Mouse (Mus musculus) gastrocnemius, postnatal 10 days (tissue): ENCODE measurements around the gene Foxd4. TPM values are rescaled to one million over a fixed set of nuclear protein-coding genes. Genes with fewer than 3 reads are reported as not detected.

Source experiments
- DNase-seq: peaks from one replicate; pipeline ENCODE4 v3.0.0; 2021; ENCODE audit warnings: mixed read lengths
- long read RNA-seq, 2 experiments: library from polyadenylated mRNA; stranded (forward); transcript quantifications; one replicate each; pipeline ENCODE4 v2.0.0; 2021
- total RNA-seq, 2 experiments: library from RNA; stranded (reverse); gene quantifications; 2 replicates each; pipeline ENCODE4 v1.2.3; 2021

Foxd4 gene
- total RNA-seq: not detected
- long read RNA-seq, experiment 1: 0 reads
- long read RNA-seq, experiment 2: 0 reads

DNA sequence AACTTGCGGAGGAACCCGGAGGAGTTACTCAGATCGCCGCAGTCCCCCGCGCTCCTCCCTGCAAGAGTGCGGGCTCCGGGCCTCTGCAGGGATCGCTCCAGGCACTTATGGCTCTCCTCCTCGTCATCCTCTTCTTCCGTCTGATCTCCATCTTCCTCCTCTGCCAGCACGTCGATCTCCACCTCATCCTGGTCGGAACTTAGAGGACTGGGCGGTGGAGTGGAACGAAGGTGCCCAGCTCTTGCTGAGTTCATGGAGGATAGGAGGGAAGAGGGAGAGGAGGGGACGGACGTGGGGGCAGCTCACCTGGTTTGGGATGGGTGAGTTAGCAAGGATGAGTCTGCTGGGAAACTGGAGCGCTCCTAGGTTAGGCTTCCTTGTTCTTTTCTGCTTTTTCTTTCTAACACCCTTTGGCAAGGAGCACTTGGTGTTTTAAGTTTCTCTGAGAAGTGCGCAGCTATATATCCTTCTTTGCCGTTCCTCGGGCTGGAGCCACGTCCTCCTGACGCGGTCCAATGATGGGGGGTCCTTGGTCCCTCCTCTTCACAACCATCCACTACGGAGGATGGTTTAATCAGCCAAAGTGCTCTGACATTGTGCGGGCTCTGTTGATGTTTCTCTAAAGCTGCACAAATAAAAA is at the start of gene Foxd4:
TSS of gene Foxd4 (minus strand) at position 617 of the 640 bp plus-strand sequence.
- DNase-seq: no peak

DNA sequence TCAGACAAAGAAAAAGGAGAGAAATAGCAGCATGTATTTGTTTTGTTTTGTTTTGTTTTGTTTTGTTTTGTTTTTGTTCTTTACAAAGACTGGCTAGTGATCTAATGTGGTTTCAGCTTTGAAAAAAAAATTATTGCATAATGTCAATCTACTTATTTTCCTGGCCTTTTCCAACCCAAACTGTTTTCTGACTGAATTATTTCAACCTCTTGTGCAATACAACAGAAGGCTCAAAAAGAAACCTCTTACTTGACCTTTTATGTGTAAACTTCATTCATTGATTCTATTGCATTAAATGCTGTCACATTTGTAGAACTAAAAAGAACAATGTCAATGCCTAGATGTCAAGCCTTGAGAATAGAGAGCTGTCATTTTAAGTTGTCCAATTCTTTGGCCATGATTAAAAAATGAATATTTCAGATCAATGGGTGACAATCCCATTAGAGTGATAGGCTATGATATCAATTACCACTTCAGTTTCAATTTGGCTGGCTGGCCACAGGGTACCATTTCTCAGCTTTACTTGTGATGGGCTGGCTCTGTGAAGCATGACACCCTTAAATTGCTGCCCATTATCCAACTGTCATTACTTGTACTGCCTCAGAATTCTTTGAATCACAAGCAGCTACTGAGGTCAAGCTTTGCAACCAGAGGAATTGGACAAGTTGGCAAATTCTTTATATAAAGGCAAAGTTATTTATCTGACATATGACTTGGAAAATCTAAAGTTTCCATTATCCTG is 44.7 kb upstream of the Foxd4 start:
- no peak for DNase-seq

DNA sequence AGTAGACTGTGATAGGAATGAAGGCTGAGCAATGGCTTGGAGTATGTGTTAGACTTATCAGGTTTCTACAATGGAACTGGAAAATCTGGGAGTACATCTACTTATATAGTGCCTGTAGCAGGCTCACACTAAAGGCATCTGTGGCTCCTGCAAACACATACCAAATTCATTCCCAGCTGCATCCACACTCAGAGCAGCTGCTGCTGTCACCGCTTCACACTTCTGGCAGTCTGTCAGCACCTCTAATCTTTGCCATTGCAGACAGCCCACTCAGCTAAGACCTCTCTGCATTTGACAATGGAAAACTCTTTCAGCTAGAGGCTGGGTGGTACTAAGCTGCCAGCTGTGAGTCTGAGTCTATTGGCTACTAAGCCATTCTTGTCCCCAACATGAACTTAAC is 36.1 kb upstream of the Foxd4 start:
- DNase-seq: peak; percentile 10

- no peak for DNase-seq
Measured at GRCm38 (mm10) chr19:24929041-24929440, 28.0 kb upstream of the Foxd4 start.

- DNase-seq: no peak
Measured at GRCm38 (mm10) chr19:24920866-24921265, 19.9 kb upstream of the Foxd4 start.

DNA sequence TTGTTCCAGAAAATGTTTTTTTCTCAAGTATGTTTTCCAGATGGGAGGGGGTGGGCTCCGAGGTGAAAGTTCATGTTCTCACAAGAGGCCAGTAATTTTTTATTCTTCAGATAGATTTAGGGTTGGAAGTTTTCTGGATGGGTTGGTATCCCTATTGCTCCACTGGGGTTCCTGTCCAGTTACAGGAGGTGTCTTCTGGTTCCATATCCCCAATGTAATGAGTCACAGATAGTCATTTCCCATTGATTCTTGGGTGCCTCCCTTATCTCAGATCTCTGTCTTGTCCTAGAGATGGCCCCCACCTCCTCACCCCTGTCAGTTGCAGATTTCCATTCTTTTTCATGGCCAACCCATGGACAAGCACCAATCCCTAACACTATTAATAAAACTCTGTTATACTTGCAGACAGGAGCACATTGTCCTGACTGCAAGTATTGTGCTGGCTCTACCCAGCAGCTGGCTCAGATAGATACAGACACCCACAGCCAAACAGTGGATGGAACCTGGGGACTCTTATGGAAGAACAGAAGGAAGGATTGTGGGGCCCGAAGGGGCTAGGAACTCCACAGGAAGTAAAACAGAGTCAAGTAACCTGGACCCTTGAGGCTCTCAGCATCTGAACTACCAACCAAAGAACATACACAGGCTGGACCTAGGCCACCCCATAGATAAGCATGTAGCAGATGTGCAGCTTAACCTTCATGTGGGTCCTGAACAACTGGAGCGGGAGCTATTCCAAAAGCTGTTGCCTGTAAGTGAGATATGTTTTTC is 7.6 kb upstream of the Foxd4 start:
- DNase-seq: no peak

DNA sequence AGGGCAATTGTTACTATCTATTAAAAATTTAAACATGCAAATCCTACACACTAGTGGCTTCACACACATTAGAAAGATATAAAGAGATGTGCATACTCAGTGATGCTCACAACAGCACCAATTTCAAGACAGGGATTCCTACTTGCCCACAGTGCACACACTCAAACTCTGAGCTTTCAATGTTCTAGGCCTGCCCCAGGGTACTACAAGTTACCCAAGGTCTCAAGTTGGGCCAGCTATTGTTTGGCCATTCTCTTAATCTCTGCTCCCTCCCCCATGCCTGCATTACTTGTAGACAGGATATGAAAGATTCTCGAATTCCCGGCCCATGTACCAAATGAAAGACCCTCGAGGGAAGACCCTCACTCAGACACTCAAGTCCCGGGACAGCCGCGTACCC is 6.7 kb upstream of the Foxd4 start:
- no peak for DNase-seq

DNA sequence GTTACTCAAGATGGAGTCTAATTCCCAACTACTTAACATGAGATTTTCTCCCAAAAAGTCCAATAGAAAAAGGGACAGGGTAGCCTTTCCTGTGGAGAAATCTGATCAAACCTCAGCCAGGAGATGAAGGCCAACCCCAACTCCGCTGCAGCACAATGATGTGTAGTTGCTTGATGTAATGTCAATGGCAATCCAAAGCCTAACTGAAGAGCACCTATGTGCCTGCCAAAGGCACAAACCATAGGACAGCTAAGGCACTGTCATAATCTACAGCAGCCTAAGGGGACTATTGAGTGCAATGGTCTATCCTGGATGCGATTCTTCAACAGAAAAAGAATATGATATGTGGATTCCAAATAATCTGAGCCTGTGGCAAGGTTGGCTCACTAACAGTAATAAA is 1.8 kb upstream of the Foxd4 start:
- DNase-seq: no peak

- DNase-seq: no peak
Measured at GRCm38 (mm10) chr19:24902256-24902655, 1.3 kb upstream of the Foxd4 start.

DNA sequence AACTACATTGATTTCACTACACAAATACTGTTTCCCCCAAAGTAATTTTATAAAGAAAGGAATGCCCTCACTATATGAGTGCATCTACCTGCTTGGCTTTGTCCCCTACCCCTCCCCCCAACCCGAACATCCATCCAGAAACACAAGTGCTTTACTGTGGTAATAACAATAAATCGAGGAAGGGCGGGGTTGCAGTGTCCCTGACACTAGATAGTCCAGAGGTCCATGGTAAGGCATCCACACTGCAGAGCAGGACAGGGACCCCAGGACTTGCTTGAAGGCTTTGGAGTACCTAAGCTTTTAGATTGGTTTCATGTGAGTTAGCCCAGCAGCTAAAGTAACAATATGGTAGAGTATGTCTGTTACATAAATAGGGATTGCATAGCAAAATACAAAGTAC is 669 bp upstream of the Foxd4 start:
- DNase-seq: no peak

GRCm38 (mm10) chr19:24899578-24900544 is 1.1 kb downstream of the Foxd4 start:
- DNase-seq: peak; percentile 31

DNA sequence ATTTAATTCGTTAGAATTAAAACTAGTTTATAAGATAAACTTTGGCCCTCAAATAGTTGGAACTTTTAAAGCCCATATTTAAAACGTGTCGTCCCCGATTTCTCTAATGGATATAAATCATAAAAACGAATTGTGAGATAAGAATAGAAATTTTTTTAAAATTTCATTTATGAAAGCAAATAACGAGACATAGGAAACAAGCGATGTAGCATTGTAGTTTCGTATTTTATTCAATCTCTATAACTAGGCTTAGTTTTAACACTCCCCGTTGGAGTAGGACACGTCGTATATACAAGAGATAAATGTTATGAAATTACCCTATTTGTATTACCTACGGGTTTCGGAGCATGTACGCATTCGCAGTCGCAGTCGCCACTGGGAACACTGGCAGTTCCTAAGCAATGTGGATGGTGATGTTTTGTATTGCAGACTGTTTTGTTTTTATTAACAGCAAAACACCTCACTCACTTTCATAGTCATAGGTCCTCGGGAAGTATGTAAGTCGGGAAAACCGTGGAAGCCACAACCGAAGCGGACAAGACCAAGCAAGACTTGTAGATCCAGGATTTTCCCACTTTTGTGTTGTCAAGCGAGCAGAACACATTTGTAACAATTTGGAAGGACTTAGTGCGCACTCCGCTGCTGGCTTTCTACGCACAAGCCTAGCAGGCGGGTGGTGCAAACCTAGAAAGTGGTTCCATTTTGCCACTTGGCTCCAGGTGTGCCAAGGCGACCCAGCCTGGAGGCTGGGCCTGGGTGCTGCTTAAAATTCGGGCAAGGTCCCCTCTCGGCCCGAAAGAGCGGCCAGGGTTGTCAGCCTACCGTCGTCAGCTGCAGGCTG is 2.0 kb downstream of the Foxd4 start:
- DNase-seq: no peak

DNA sequence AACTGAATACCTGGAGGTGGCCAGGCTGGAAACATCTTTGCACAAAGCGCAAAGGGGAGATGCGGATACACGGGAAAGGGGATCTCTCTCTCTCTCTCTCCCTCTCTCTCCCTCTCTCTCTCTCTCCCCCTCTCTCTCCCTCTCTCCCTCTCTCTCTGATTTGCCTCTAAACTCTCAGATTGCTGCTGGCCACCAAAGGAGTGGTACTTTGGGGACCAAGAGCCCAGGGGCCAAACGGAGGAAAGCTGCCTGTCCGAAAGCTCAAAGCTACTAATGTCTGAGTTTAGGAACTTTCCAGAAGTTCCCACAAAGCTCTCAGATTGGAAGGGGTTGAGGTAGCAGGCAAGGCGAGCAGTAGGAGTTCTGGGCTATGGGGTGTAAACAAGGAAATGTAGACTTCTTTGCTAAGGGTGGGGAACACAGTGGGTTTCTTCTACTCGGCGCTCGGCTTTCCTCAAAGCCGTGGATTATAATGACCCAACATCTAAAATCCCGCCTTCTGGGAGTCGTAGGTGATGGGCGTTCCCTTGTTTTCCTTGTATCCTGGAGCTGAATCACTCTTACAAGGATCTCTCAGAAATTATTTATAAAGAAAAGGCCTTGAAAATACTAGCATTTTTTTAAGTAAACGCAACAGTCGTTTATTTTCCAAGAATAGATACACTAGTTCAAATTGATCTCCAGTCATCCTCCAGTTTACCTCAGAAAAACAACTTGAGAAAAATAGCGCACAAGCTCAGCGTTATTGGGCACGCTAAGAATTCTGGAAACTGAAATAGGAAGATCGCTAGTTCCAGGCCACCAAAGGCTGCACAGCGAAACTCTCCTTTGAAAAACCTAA is 2.9 kb downstream of the Foxd4 start:
- no peak for DNase-seq

DNA sequence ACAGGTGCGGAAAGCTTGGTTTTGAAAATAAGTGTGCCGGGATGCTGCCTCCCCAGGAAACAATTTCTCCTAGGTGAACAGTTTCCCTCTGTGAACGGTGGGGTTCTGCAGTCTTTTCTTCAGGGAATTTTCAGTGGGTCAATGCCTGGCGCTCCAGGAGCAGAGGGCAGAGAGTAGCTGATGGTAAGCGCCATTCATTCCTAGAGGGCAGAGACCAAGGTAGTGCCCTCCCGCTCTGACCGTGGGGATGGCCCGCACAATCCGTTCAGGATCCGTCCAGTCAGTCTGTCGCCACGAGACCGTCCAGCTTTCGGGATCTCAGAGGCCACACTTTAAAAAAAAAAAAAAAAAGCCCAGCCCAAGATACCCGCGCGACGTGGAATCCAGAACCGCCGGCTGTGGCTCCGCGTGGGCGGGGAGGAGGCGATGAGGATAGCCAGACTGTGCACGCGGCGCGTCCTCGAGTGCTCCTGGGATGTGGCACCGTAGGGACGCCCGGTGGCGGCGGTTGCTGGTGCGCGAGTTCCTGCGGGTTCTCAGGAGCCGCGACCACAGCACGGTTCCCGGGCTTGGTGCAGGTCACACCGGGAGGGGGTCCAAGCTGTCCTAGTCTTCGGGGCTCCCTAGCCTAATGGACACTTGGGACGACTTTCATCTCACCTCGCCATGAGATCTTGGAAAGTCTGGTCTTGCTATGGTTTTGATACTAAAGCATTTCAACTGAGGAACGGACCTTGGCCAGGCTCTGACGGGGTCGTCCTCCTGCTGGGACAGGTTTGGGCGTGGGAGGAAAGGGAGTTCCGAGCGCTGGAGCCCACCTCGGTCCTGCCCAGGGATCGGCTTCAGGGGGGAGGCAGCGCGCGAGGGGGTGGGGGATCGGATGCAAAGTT is 3.7 kb downstream of the Foxd4 start:
- no peak for DNase-seq

DNA sequence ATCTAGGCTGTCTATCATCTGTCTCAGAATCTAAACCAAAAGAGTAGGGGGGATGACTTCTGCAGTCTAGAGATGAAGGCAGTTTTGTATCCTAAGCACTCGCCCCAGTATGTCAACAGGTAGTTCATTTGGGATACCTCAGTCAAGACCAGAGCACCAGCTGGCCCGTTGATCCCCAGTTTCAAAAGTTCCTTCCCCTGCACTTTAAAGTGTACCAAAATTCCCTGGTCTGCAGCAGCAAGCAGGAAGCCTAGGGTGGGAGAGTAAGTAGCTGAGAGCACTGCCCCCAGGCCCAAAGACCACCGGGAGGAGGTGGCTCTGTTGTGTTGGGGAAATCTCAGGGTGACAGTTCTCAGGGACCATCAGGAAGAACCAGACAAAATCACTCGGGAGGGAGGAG is 4.5 kb downstream of the Foxd4 start:
- no peak for DNase-seq

DNA sequence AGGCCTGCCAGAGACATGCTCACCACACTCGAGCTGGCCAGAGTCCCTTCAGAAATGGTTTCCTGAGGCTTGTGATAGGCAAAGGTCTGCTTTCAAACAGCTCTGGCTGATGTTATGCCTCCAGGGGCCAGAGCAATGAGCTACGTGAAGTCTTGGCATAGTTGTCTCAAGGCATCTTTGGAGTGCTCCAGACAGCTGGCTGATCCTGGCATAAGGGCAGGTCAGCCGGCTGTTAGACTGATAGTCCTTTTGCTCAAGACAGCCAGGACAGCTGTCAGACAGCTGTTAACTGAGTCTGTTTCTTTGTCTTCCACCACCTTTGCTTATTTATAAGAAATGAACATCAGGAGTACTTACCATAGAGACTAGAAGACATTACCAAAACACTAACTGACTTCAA is 14.1 kb downstream of the Foxd4 start:
- DNase-seq: no peak

DNA sequence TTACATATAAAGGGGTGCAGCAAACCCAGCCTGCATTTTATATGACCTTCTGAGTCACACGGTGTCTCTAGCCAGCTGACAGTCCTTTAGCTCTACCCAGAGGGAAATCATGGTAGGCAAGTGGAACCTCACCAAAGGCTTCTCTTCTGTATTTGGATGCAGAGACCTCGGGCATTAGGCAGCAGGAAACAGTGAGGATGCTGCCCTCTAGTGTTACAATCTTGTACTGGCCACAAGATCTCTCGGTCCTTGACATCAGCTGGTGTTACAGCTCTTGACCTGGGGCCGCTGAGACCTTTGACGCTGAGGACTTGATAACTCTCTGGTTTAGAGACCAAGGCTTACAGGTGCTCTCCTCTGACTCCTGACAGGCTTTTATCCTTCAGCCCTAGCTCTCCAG is 15.5 kb downstream of the Foxd4 start:
- DNase-seq: peak; percentile 31

DNA sequence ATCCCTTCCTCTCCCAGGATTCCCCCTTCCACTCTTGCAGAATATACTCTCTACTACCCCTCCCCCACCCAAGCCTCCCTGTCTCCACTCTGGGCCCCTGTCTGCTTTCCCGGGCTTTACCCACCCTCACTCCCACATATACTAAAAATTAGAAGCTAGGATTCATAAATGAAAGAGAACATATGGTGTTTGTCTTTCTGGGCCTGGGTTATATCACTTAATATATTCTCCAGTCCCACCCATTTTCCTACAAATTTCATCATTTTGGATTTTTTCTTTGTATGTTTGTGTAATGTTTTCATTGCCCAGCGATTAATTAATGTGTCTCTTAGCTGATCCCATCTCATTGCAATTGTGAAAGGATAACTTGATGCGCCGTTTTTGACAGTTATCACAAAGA is 19.8 kb downstream of the Foxd4 start:
- DNase-seq: no peak
